Mouse (Mus musculus) T-helper 1 cell (primary cell): ENCODE measurements around the gene Nnmt.

ENCODE experiments used
- in situ Hi-C: fragments of 300-600 bp; cut with MboI, MseI; formaldehyde crosslinking; loops from one replicate; pipeline ENCODE4 v1.15.1; 2025; ENCODE audit warnings: high pct_unique_total_duplicates

Gene Nnmt

DNA sequence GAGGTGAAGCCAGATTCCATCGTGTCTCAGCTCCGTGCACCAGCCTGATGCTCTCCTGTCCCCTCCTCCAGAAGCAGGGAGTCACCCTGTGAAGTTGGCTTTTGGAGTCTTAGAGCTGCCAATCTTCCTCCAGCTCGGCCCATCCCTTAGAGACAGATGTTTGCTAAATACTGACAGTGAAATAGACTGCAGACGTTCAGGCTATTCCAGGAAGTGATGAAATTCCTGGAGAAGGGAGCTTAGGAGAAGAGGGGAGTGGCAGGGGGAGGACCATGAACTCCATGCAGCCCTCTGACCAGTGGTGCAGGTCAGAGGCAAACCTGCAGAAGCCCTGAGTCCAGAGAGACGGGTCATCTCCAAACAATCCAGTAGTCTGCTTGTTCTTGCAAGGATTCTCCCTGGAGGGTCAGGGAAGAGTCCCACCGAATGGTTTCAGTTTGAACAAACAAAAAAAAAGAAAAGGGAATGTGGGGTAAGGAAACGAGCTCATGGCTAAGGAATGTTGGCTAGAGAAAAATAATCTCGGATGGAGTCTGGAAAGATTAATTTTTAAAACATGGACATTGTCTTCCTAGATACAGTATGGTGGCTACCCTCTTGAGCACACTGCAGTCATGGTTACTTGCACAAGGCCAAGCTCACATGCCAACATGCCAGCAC, at the start of gene Nnmt:
Nnmt (minus strand) TSS at position 215 of the 660 bp plus-strand sequence.
- in situ Hi-C loops = no loop called here

DNA sequence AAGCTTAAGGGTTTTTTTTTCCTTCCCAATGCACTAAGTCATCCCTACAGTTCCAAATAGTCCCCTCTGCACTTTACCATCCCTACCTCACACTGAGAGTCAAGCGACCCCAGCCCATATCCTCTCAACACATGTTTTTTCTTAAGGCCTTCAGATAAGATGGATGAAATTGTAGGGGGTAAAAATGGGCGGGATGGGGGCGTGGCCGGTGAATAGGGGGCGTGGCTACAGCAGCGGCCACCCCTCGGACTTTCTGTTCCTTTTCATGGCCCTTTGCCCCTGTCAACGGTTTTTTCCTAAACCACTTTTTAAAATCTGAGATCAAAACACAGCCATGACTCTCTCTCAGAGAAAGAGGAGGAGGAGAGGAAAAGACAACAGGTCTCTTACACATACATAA, 49.8 kb upstream of the Nnmt start:
- in situ Hi-C loops = loop anchor here (5.0 kb wide), 1 partner anchor 203 kb away; no protein-coding TSS in a partner anchor

- in situ Hi-C loops = no loop called here
Measured at GRCm38 (mm10) chr9:48653399-48654070, 48.6 kb upstream of the Nnmt start.

DNA sequence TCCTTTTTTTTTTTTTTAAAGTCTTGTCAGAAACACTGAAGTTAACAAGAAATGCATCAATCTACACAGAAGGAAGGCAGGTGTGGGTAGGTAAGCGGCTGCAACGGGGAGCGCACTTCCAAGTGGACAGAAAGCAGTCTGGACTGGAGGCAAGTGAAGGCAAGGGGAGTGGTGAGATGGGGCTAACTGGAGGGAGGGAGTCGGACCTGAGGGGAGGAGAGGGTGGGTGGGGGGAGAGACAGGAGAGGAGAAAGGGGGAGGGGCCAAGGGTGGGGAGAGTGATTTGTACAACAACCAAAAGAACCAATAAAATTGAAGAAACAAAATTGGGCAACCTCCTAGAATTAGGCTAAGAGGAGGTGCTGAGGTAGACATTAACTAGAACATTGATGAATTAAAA, 47.1 kb upstream of the Nnmt start:
- in situ Hi-C loops = no loop called here

GRCm38 (mm10) chr9:48650846-48651245, 45.9 kb upstream of the Nnmt start:
- in situ Hi-C loops = no loop called here

DNA sequence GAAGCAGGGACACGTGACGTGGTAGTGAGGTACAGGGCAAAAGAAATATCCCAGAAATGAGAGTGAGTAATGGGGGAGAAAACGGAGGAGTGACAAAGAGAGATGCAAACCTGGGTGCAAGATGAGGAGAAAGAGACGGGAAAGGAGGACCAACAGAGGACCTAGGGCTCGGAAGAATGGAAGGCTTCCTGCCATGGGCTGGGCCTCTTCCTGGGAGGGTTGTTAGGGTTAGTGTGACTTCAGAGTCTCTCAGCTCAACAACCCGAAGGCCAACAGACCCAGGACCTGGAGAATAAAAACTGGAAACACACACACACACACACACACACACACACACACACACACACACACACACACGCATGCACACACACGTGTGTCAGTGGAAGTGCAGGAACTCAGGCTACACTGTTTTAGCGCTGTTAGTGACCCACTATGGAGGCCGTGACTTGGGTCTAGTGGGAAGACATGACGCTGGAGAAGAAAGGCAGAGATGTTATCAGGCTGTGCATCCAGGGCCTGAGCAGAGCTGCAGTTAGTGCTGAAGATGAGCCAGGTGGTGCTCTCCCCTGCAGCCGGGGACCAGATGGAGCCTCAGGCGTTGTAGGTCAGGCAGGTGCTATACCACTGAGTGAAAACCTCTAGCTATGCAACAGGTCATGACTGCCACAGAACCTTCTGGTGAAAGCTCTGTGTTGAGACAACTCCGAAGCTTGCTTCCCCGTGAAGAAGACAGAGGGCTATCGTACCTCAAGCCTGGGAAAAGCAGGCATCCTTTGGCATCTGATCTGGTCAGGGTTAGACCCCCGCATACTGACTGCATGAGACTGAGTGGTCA, 45.1 kb upstream of the Nnmt start:
- in situ Hi-C loops = loop anchor here (5.0 to 10.0 kb wide), 2 partner anchors 242 to 845 kb away; no protein-coding TSS in a partner anchor

- in situ Hi-C loops = loop anchor here (5.0 to 10.0 kb wide), 2 partner anchors 243 to 846 kb away; no protein-coding TSS in a partner anchor
Measured at GRCm38 (mm10) chr9:48649098-48649766, 44.3 kb upstream of the Nnmt start.

DNA sequence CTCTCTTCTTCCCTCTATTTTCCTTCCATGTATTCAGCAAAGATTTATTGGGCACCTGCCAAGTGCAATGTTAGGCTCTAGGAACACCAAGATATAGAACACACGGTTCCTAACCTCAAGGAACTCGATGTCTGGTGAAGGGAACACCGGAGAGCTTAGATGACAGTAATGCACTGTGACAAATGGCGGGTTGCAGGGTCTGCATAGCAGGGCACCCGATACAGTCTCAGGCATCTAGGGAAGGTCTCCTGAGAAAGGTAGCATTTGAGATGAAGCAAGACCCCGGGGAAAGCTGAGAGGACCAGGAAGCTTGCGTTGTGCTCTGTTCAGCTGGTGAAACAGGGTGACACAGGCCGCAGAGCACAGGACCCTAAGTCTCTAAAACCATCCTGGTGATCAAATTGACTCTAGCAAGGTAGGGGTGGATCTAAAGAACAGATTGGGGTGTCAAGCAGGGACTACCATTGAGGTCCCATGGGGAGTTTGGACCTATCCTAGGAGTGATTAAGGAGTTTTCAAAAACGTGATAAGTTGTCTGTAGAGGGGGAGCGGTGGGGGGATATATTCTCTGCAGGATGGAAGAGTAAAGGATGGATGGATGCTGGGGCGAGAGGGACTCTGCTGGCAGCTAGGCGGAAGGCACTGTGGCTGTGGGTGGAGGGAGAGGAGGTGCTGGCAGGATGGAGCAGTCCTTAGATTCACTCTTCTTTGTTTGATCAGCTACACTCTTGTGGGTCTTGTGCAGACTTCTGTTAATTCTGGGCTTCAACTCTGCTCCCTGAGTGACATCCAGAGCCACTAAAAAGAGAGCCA, 43.5 kb upstream of the Nnmt start:
- in situ Hi-C loops = loop anchor here (5.0 to 10.0 kb wide), 2 partner anchors 244 to 846 kb away; no protein-coding TSS in a partner anchor

- in situ Hi-C loops = loop anchor here (5.0 to 10.0 kb wide), 2 partner anchors 245 to 847 kb away; no protein-coding TSS in a partner anchor
Measured at GRCm38 (mm10) chr9:48647648-48648284, 42.8 kb upstream of the Nnmt start.

- in situ Hi-C loops = loop anchor here (5.0 to 10.0 kb wide), 2 partner anchors 245 to 848 kb away; no protein-coding TSS in a partner anchor
Measured at GRCm38 (mm10) chr9:48646781-48647647, 42.1 kb upstream of the Nnmt start.

- in situ Hi-C loops = loop anchor here (5.0 to 10.0 kb wide), 2 partner anchors 246 to 849 kb away; no protein-coding TSS in a partner anchor
Measured at GRCm38 (mm10) chr9:48646251-48646650, 41.3 kb upstream of the Nnmt start.

DNA sequence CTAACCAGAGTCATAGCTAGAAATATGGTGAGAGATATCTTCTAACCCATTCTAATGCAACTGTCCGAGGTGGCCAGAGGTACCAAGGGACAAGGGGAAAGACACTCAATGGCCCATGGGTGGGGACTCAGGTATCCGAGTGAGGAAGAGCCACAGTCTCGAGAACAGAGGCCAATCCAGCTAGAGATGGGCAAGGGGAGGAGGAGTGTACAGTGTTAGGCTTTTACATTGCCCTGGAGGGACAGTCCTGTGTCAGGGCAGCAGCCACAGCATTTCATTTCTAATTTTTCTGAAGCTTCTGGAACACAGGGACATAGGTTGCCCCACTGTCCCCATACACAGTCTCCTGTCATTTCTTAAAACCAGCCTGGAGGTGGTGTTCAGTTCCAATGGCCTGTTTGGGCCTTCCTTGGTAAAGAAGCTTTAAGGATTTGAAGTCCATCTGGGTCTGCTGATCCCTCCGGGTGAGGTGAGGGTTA, 40.7 kb upstream of the Nnmt start:
- in situ Hi-C loops = loop anchor here (5.0 to 10.0 kb wide), 2 partner anchors 247 to 849 kb away; no protein-coding TSS in a partner anchor

DNA sequence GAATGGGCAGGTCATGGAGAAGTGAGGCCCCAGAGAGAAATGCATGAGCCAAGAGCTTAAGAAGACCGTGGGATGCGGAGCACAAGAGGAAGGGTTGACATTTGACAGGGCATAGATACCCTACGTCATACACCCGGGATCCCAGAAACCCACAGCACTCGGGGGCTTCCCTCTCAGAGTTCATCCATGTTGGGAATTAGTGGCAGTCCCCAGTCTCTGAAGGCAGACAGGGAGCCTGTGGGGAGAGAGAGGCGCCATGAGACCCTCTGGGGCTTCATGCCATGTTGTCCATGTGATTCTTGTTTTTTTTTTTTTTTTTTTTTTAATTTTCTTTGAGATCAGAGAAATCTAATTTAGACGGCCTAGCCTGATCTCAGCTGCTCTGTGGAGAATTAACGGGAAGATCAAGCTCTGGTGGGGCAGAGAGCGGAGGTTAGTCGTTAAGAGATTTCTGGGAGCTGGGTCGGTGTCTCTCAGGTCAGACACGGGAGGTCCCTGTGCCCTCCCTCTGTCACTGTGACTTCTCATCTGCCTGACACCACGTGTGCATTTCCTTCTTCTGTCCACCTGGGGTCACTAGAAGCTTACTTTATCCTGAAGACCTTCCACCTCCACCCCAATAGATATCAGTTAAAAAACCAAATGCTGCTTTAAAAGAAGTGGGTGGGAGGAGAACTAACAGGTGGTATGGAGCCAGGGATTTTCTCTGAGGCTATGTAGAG, 40.1 kb upstream of the Nnmt start:
- in situ Hi-C loops = loop anchor here (5.0 to 10.0 kb wide), 2 partner anchors 247 to 850 kb away; no protein-coding TSS in a partner anchor

- in situ Hi-C loops = loop anchor here (10.0 kb wide), 1 partner anchor 850 kb away; no protein-coding TSS in a partner anchor
Measured at GRCm38 (mm10) chr9:48644376-48644775, 39.4 kb upstream of the Nnmt start.

GRCm38 (mm10) chr9:48641636-48642035, 36.7 kb upstream of the Nnmt start:
- in situ Hi-C loops = loop anchor here (10.0 kb wide), 1 partner anchor 853 kb away; no protein-coding TSS in a partner anchor

GRCm38 (mm10) chr9:48640881-48641280, 35.9 kb upstream of the Nnmt start:
- in situ Hi-C loops = loop anchor here (10.0 kb wide), 1 partner anchor 854 kb away; no protein-coding TSS in a partner anchor

DNA sequence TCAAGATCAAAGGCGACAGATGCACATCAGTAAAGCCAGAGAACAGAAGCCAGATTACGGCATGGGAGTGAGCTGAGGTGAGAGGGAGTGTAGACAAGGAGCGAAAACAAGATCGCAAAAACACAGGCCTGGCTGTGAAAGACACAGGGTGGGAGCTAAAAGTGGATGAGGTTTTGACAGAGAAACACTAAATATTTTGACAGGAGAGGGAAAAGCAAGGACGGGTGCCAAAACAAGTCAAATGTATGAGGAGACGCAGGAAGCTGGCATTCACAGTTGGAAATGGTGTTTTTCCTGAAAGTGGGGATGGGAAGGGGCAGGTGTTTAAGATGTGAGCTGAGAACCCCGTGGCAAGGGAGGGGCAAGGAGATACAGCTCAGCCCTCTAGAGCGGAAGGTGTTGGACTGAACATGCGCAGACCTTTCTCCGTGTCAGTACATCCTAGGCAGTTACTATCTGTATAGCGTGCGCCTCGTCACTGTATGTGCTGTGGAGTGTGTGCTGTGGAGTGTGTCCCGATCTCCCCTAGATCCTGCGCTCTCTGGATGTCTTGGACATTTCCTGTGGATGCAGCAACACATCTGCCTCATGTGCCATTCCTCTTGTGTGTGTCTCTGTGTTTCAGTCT, 33.3 kb upstream of the Nnmt start:
- in situ Hi-C loops = no loop called here
